Mouse (Mus musculus) induced T-regulatory cell, adult 2 months (primary cell): ENCODE results near the gene Sdk1.

ENCODE experiments used
- DNase-seq: peaks from one replicate; pipeline ENCODE4 v3.0.0-alpha.2; 2012; ENCODE audit warnings: low read depth

Gene Sdk1

GRCm38 (mm10) chr5:141768761-141769515, 527.6 kb downstream of the Sdk1 start:
- no peak for DNase-seq

DNA sequence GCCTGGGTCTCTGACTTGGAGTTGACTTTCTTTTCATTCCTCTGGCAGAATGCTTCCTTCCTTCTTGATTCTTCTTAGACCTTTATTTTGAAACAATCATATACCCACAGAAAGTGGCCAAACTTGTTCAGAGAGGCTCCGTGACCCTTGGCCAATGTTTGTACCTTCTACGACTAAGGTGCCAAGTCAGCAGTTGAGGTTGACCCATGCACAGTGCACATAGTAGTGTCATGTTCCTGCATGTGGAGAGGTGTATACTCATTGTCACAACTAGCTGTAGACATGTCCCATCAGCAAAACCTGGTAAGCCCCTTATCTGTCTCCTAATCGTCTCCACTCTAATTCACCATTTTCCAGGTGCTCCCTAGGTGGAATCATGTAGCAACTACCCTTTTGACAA, 530.2 kb downstream of the Sdk1 start:
- no peak for DNase-seq

DNA sequence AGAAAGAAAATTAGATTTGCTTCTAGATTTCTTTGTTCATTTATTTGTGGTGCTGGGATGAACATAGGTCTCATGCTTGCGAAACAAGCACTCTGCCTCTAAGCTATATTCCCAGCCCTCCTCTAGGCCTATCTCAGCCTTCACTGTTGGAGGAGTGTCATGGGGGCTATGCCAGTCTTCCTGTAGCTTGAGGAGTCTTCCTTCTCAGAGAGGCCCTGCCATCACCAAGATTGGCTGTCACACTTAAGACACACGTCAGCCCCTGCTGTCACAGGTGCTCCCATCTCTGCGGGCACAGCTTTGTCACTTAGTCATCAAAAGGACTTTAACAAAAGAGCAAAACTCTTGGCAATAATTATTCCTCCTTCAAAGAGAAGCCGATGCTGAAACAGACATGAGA, 536.9 kb downstream of the Sdk1 start:
- no peak for DNase-seq

DNA sequence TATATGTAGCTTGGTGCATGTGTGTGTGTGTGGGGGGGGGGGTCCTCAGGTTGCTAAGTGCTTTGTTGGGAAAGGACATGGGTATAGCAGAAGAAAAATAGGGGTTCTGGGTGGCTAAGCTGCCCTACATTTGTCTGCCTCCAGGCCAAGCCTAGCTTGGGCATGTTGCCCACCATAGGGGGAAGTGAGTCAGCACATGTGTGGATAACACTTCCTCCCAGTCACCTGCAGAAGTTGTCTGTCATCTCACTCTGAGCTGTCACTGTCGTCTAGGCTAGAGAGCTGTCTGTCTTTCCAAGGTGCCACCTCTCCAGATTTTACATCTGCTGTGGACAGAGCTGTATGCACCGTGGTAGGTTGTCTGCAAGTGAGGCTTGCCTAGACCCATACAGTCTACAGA, 539.9 kb downstream of the Sdk1 start:
- no peak for DNase-seq

- no peak for DNase-seq
These were observed 541.0 kb downstream of the Sdk1 start for GRCm38 (mm10) chr5:141782330-141782729.

GRCm38 (mm10) chr5:141783516-141783915, 542.2 kb downstream of the Sdk1 start:
- DNase-seq = no peak

DNA sequence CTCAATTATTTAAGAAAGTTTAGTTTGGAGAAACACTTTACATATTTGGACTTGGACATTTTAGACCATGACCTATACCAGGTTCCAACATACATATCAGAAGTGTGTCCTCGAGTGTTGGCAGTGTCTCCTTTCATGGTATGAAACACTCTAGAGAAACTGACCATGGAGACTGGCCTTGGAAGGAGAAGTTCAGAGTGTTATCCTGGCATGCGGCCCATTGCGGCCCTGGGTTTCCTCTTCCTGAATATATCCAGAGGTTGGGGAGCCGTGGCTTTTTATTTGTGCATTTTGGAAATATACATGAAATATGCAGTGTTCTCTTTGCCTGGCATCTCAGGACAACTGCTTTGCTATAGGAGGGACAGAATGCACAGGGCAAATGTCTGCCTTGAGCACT, 552.6 kb downstream of the Sdk1 start:
- no peak for DNase-seq

DNA sequence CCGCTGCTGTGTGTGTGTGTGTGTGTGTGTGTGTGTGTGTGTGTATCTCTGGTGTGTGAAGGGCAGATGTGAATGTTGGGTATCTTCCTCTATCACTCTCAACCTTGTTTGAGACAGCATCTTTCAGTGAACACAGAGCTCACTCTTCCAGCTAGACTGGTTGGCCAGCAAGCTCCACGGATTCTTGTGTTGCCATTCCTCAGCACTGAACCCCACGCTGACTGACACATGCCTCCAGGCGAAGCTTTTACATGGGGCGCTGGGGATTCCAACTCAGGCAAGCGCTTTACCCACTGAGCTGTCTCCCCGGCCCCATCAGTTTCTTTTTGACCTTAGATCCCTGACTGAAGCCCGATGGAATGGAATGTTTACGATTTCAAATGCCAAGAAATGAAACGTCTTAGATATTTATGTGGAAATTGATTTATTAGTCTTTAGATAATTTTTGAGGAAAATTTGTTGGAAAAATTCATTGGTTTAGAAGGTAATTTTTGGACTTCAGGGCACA, 582.6 kb downstream of the Sdk1 start:
- no peak for DNase-seq

GRCm38 (mm10) chr5:141824739-141825379, 583.6 kb downstream of the Sdk1 start:
- no peak for DNase-seq

DNA sequence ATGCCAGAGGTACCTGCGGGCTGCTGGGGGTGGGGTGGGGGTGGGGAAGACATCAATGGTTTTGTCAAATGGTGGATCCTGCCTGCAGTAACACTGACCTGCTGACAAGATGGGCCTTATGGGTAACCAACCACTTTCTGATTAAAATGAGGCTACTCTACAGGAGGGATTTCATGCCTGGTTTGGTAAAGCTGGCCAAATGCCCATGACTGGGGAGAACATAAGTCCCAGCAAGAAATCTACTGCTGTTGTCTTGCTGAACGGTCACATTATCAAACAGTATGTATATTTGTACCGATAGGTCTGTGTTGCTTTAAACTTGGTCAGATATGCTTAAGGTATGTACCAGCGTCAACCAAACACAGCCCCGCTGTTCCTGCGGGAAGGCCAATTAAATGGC, 594.3 kb downstream of the Sdk1 start:
- no peak for DNase-seq

DNA sequence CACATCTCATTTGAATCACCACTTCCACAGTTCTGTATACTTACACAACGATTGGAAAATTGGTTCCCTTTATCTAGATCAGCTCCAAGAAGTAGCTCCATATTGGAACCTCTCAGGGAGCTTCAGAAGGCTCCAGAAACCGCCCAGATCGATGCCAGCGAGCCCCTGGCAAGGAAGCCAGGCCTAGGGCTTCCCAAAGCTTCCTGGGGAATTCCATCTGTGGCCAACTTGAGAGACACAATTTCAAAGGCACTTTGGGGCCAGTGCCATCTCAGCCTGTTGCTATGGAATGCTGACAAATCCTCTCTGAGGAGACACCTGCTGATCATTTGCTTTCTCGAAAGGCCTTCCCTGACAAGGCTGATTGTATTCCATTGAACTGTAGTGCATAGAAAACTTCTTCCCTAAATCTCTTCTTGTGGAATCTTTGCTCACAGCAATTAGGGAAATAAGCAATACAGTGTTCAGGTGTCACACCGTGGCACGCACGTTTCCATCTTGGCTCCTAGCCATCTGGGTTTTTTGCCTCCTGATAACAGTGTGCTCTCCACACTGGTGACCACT, 595.7 kb downstream of the Sdk1 start:
- DNase-seq = no peak

DNA sequence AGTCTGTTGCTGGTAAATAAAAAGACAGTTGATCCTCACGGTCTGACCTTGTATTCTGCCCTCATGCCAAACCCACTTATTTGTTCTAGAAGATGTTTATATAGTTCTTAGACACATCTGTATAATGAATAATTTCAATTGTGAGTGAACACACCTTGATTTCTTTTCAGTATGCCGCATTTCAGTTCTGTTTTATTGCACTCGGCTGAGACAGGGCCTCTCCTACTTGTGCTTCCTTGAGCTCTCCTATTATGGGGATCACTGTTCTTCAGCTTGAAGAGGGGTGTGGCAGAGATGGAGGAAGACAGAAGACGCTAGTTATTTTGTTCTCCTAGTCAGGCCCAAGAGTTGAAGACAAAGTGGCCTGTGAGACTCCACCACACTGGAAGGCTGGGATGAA, 603.4 kb downstream of the Sdk1 start:
- DNase-seq = no peak

GRCm38 (mm10) chr5:141847686-141848085, 606.4 kb downstream of the Sdk1 start:
- DNase-seq = no peak

DNA sequence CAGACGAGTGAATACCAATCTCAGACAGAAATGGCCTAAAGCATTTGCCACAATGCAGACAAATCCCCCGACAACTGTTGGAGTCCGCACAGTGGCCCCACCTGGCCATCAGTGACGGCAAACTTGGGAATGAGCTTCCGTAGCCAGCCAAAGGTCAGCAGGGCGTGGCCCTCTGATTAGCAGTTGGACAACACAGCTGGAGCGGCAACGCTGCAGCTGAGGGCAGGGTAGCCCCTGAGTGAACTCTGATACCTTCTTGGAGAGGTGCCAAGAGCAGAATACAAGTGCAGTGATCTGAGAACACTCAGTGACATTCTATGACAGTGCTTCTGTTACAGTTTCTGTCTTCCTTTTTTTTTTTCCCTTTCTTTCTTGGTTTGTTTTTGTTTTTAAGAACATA, 610.9 kb downstream of the Sdk1 start:
- no peak for DNase-seq

DNA sequence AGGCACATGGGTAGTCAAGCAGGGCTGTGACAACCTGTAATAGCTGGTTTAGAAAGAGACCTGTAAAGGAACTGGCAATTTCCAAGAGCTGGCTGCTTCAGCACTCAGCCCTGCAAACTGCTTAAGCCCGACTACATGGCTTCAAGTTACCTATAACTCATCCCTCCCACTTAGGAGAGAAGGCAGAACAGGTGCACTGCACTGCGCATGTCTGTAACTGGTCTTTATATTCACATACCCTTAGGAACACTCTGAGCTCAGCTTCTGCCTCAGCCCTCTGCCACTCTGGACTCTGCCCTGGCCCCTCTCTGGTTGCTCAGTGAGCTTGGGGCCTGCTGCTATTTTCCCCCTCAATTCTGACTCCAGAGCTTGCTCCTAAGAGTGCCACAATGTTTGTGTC, 615.2 kb downstream of the Sdk1 start:
- DNase-seq = no peak

- no peak for DNase-seq
These were observed 616.5 kb downstream of the Sdk1 start for GRCm38 (mm10) chr5:141857781-141858180.

DNA sequence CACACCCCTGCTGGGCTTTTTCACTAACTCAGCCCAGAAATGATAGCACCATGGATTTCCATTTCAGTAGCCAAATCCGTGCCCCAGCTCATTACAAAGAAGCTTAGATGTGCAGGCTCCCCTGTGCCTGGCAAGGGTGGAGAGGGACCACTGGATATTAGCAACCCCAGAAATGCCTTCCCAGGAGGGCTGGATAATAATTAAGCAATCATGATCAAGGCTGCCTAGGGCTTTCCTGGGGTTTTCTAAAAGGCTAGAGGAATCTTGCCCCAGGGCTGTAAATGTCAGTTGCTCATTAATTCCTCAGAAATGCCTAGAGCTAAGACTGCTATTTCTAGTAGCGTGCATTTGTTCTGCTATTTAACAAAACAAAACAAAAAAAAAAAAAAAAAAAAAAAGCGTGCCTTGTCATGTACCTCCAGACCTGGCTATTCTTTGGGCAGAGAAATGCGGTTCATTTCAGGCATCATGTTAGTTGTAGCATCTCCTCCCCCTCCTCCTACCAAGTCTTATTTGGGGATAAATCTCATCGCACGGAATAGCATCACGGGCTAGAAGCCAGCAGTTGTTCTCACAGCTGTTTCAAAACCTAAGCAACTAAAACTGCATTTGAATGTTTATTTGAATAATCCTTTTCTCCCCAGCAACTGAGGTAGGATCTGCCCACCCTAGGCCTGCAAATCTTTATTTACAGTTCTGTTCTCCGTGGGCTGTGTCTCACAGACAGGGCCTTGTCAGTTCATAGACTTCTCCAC, 617.3 kb downstream of the Sdk1 start:
- DNase-seq = no peak

DNA sequence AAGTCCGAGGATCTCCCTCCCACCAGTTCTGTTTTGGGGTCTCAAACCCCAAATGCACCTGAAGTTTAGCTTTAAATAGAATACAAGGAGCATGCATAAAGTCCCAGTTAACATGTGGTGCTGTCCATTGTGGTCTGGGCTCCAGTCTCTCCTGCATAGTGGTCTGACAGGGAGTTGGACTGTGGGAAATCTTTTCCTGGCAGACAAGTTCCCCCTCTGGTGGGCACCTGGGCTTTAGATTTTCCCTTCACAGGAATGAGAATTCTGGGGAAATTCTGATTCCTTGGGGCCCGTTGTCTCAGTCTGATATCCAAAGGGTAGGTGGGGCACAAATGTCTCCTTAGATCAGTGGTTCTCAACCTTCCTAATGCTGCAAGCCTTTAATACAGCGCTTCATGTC, 624.8 kb downstream of the Sdk1 start:
- DNase-seq = no peak

GRCm38 (mm10) chr5:141873751-141874150, 632.5 kb downstream of the Sdk1 start:
- no peak for DNase-seq

- no peak for DNase-seq
These were observed 639.4 kb downstream of the Sdk1 start for GRCm38 (mm10) chr5:141880661-141881060.

GRCm38 (mm10) chr5:141884111-141884647, 642.9 kb downstream of the Sdk1 start:
- no peak for DNase-seq

DNA sequence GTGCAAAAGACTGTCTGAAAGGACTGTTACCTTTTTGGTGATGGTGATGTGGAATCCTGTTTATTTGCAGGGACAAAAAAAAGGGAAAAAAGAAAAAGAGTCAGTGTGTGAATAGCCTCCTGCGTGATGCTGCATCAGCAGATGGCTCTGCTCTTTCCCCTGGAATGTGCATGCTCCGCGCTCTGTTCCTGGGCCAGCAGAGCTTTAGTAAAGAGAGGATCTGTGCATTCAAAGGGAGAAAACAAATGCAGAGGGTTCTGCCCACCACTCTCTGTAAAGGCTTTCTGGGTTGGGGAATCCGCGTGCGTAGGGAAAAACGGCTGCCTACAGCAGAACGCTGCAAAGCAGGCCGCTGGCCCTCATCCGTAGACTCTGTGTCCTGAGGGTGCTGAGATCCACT, 644.7 kb downstream of the Sdk1 start:
- DNase-seq = no peak
